Mouse (Mus musculus) embryonic facial prominence, embryonic 10.5 days (tissue): Measurements from ENCODE around the gene Fbxo42. TPM values are rescaled to one million over a fixed set of nuclear protein-coding genes. Genes with fewer than 3 reads are reported as not detected.

Experiments
- DNase-seq: peaks from one replicate; pipeline ENCODE4 v3.0.0-alpha.2; 2017; ENCODE audit warnings: low spot score
- H3K27ac ChIP-seq: fragments of 300-500 bp; sonication (generic); replicated peaks from 2 replicates; pipeline ENCODE4 v1.5.1; 2016; ENCODE audit warnings: mild to moderate bottlenecking
- H3K27me3 ChIP-seq: fragments of 300-500 bp; sonication (generic); replicated peaks from 2 replicates; pipeline ENCODE4 v1.6.1; 2016; ENCODE audit warnings: low read depth, mild to moderate bottlenecking; ENCODE audit not compliant: poor library complexity, severe bottlenecking
- H3K36me3 ChIP-seq: fragments of 300-500 bp; sonication (generic); replicated peaks from 2 replicates; pipeline ENCODE4 v1.6.1; 2016; ENCODE audit warnings: mild to moderate bottlenecking, moderate library complexity
- H3K4me1 ChIP-seq: fragments of 300-500 bp; sonication (generic); 2 replicates; pipeline ENCODE4 v1.6.1; 2016
- H3K4me3 ChIP-seq: fragments of 300-500 bp; sonication (generic); 2 replicates; pipeline ENCODE4 v1.5.1; 2016; ENCODE audit warnings: mild to moderate bottlenecking, moderate library complexity
- H3K9me3 ChIP-seq: fragments of 300-500 bp; sonication (generic); 2 replicates; pipeline ENCODE4 v1.6.1; 2016; ENCODE audit warnings: mild to moderate bottlenecking
- WGBS: fragments of 180-500 bp; shearing (Covaris S2); methylation state at CpG from one replicate; pipeline ENCODE4 v1.1.7; 2016; 5-methylcytosine and 5-hydroxymethylcytosine counted together
- polyA plus RNA-seq: library from polyadenylated mRNA; unstranded; fragments of >200 nt; fragmentation: Nextera tagmentation; extraction: Ambion mirVana; gene quantifications from 2 replicates; pipeline ENCODE4 v1.2.1, GENCODE M21; 2016

Fbxo42 gene
- polyA plus RNA-seq, 1 experiment from 2014 or later: 29.3 TPM

GRCm38 (mm10) chr4:141186923-141187836 is 39.5 kb downstream of the Fbxo42 start:
- H3K27ac ChIP-seq: peak overlapping the region; percentile 77
- no peaks in the 10 kb centered on the region for H3K9me3 ChIP-seq
- WGBS: 54% methylated on average over 9 of the region's 9 CpGs
- H3K36me3 ChIP-seq: peaks cover 61% of the 10 kb centered on the region
- no peak for DNase-seq
- no peak overlapping the region for H3K4me3 ChIP-seq
- peaks cover 22% of the 10 kb centered on the region for H3K4me1 ChIP-seq
- H3K27me3 ChIP-seq: no peaks in the 10 kb centered on the region

GRCm38 (mm10) chr4:141191294-141191693 is 43.6 kb downstream of the Fbxo42 start:
- Histone ChIP-seq H3K27ac (no peak overlapping the region), H3K9me3 (no peaks in the 10 kb centered on the region), H3K4me3 (no peak overlapping the region), H3K27me3 (no peaks in the 10 kb centered on the region), H3K36me3 (peaks cover 71% of the 10 kb centered on the region), H3K4me1 (peaks cover 13% of the 10 kb centered on the region)
- DNase-seq: no peak
- WGBS: 89% methylated on average over 7 of the region's 7 CpGs

GRCm38 (mm10) chr4:141194553-141194952 is 46.8 kb downstream of the Fbxo42 start:
- no peaks in the 10 kb centered on the region for H3K27me3 ChIP-seq

GRCm38 (mm10) chr4:141196981-141197685 is 49.4 kb downstream of the Fbxo42 start:
- WGBS: 94% methylated on average over 13 of the region's 13 CpGs
- H3K27me3 ChIP-seq: no peaks in the 10 kb centered on the region
- no peak overlapping the region for H3K27ac ChIP-seq
- no peaks in the 10 kb centered on the region for H3K4me1 ChIP-seq
- H3K36me3 ChIP-seq: peaks cover 100% of the 10 kb centered on the region
- H3K4me3 ChIP-seq: no peak overlapping the region
- peaks cover 7% of the 10 kb centered on the region; the same call in 1 of the 2 replicates for H3K9me3 ChIP-seq
- no peak for DNase-seq

More at GRCm38 (mm10) chr4:141194553-141194952, 46.8 kb downstream of the Fbxo42 start:
- DNase-seq: no peak
- no peaks in the 10 kb centered on the region for H3K4me1 ChIP-seq
- H3K36me3 ChIP-seq: peaks cover 98% of the 10 kb centered on the region
- H3K27ac ChIP-seq: no peak overlapping the region
- 94% methylated on average over 6 of the region's 6 CpGs for WGBS
- H3K9me3 ChIP-seq: peaks cover 7% of the 10 kb centered on the region; the same call in 1 of the 2 replicates
- H3K4me3 ChIP-seq: no peak overlapping the region

DNA sequence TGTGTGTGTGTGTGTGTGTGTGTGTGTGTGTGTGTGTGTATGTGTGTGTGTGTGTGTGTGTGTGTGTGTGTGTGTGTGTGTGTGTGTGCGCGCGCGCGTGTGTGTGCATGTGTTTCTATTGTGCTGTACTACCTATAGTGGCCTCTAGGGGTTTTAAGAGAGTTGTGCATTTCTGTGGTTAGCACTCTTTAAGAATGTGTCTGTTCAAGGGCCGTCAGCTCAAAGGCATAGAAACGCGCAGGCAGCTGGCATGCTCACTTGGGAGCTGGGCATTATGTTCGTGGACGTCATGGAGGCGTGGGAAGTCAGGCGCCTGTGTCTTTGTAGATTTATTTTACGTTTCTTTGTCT is 49.9 kb downstream of the Fbxo42 start:
- no peaks in the 10 kb centered on the region for H3K4me1 ChIP-seq
- H3K27ac ChIP-seq: no peak overlapping the region
- H3K27me3 ChIP-seq: no peaks in the 10 kb centered on the region
- H3K9me3 ChIP-seq: peaks cover 7% of the 10 kb centered on the region; the same call in 1 of the 2 replicates
- no peak overlapping the region for H3K4me3 ChIP-seq
- DNase-seq: no peak
- WGBS: 98% methylated on average over 13 of the region's 13 CpGs
- peaks cover 100% of the 10 kb centered on the region for H3K36me3 ChIP-seq

GRCm38 (mm10) chr4:141200906-141201305 is 53.2 kb downstream of the Fbxo42 start:
- 85% methylated on average over 11 of the region's 11 CpGs for WGBS
- Histone ChIP-seq H3K27ac (no peak overlapping the region), H3K27me3 (no peaks in the 10 kb centered on the region), H3K4me3 (no peak overlapping the region), H3K36me3 (peaks cover 99% of the 10 kb centered on the region), H3K4me1 (no peaks in the 10 kb centered on the region), H3K9me3 (peaks cover 7% of the 10 kb centered on the region; the same call in 1 of the 2 replicates)
- no peak for DNase-seq

DNA sequence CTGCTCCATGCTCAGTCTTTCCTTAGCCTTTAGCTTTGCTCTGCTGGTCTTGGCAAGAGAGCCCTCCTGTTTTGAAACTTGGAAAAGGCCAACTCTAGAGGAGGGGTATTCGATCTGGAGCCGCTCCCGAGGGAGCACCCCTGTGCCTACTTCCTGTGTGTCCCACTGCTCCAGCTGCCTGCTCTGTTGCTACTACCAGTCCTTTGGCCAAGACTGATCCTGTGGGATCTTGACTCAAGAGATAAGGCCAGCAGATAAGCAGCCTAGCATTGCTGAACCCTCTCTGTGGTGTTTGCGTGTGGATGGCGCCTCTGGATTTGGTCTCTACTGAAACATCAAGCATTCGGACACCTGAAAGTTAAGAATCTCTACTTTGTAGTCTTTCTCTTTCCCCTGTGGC is 54.5 kb downstream of the Fbxo42 start:
- no peaks in the 10 kb centered on the region for H3K27me3 ChIP-seq
- peaks cover 5% of the 10 kb centered on the region; the same call in 1 of the 2 replicates for H3K9me3 ChIP-seq
- whole genome bisulfite sequencing: 91% methylated on average over 6 of the region's 6 CpGs
- H3K27ac ChIP-seq: no peak overlapping the region
- DNase-seq: no peak
- H3K36me3 ChIP-seq: peaks cover 96% of the 10 kb centered on the region
- no peaks in the 10 kb centered on the region for H3K4me1 ChIP-seq
- H3K4me3 ChIP-seq: no peak overlapping the region

GRCm38 (mm10) chr4:141204580-141205061 is 56.9 kb downstream of the Fbxo42 start:
- DNase-seq: peak; percentile 20
- Histone ChIP-seq H3K36me3 (peaks cover 74% of the 10 kb centered on the region), H3K4me1 (no peaks in the 10 kb centered on the region), H3K4me3 (no peak overlapping the region), H3K9me3 (no peaks in the 10 kb centered on the region), H3K27me3 (no peaks in the 10 kb centered on the region), H3K27ac (no peak overlapping the region)
- 82% methylated on average over 4 of the region's 4 CpGs for whole genome bisulfite sequencing

GRCm38 (mm10) chr4:141207081-141207480 is 59.4 kb downstream of the Fbxo42 start:
- no peak for DNase-seq
- Histone ChIP-seq H3K36me3 (peaks cover 50% of the 10 kb centered on the region), H3K4me1 (peaks cover 8% of the 10 kb centered on the region; the same call in 1 of the 2 replicates), H3K4me3 (no peak overlapping the region), H3K27me3 (no peaks in the 10 kb centered on the region), H3K27ac (no peak overlapping the region), H3K9me3 (no peaks in the 10 kb centered on the region)
- 92% methylated on average over 5 of the region's 5 CpGs for WGBS

DNA sequence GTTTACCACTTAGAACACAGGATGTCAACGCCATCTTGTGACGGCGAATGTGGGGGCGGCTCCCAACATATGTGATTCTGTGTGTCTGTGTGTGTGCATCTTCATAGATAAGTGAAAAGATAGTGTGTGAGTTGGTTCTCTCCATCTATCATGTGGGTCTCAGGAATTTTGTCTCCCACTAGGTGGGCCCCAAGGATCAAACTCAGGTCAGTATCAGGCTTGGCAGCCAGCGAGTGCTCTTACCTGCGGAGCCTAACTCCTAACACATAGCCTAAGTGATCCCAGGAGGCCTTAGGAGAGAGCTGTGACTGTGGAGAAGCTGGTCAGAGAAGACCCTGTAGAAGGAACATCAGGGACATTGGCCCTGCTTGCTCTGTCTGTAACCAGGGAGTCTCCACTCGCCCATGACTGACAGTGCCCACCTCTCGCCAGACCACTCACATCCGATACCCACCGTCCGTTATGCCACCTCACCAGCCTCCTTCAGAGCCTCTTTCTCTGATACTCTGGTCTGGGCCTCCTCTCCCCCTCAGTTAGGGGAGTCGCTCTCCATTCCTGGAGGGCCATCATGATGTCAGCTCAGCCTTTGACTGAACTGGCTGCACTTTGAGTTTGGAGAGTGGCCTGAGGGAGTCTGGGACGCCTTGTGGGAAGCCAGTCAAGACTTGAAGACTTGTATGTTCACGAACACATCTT is 63.0 kb downstream of the Fbxo42 start:
- 68% methylated on average over 14 of the region's 14 CpGs for whole genome bisulfite sequencing
- DNase-seq: peak; percentile 30
- Histone ChIP-seq H3K27me3 (no peaks in the 10 kb centered on the region), H3K27ac (peak overlapping the region; percentile 65), H3K4me1 (peaks cover 32% of the 10 kb centered on the region), H3K36me3 (peaks cover 14% of the 10 kb centered on the region), H3K9me3 (no peaks in the 10 kb centered on the region), H3K4me3 (peak overlapping the region; percentile 47)

DNA sequence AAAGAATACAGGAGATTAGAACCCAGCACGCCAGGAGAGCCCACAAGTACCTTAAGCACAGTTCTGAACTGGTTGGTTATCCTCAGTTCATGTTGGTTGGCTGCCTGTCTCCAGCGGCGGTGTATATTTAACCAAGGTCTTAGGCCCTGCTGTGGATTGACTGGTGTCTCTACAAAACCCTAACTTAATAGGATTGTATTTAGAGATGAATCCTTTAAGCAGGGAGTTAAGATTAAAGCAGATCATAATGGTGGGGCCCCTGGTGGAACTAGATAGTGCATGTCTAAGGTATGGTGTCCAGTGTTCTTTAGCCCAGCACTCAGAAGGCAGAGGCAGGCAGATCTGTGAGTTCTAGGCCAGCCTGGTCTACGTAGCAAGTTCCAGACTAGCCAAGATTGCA is 63.9 kb downstream of the Fbxo42 start:
- Histone ChIP-seq H3K4me1 (peaks cover 32% of the 10 kb centered on the region), H3K27me3 (no peaks in the 10 kb centered on the region), H3K36me3 (peaks cover 8% of the 10 kb centered on the region), H3K9me3 (no peaks in the 10 kb centered on the region), H3K4me3 (no peak overlapping the region), H3K27ac (no peak overlapping the region)
- no peak for DNase-seq
- WGBS: 93% methylated on average over 4 of the region's 4 CpGs

DNA sequence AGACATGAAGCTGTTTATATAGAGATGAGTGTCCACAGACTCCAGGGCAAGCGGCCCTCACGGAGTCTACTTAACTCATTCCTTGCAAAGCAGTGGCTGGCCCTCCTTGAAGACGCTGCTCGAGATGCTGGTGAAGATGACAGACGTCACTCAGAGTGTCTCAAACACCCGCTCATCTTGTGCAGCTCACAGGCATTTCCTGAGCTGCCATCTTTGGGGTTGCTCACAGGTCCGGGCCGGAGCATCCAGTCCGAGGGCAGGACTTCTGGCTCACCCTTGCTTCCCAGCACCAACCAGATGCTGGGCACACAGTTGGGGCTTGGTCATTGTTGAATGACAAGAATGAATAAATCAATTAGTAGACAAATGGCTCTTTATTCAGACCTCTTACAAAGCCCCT is 65.2 kb downstream of the Fbxo42 start:
- Histone ChIP-seq H3K4me3 (peak overlapping the region; percentile 72; the same call in 1 of the 2 replicates), H3K27ac (peak overlapping the region; percentile 85)

More for the DNA sequence above, 65.2 kb downstream of the Fbxo42 start:
- no peaks in the 10 kb centered on the region for H3K27me3 ChIP-seq
- H3K36me3 ChIP-seq: peaks cover 3% of the 10 kb centered on the region; the same call in 1 of the 2 replicates
- peaks cover 32% of the 10 kb centered on the region for H3K4me1 ChIP-seq
- no peak for DNase-seq
- no peaks in the 10 kb centered on the region for H3K9me3 ChIP-seq
- WGBS: 81% methylated on average over 9 of the region's 9 CpGs
